Mouse (Mus musculus): ENCODE measurements around the gene N4bp2l2. TPM values are rescaled to one million over a fixed set of nuclear protein-coding genes. Genes with fewer than 3 reads are reported as not detected.

The N4bp2l2 gene
- polyA plus RNA-seq, 1 experiment from 2014 or later, result 38.0 TPM

DNA sequence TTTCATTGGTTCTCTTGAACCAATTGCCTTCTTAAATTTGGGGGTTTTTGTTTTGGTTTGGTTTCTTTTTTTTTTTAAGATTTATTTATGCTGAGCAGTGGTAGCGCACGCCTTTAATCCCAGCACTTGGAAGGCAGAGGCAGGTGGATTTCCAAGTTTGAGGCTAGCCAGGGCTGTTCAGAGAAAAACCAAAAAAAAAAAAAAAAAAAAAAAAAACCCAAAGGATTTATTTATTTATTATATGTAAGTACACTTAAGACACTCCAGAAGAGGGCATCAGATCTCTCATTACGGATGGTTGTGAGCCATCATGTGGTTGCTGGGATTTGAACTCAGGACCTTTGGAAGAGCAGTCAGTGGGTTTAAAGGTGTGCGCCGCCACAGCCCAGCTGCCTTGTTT, 105.1 kb downstream of the N4bp2l2 start:
- WGBS, result 94% methylated on average over 5 of the region's 5 CpGs
- no peaks in the 10 kb centered on the region for H3K27me3 ChIP-seq (replicated peaks)
- H3K27ac ChIP-seq (ENCODE audit: poor library complexity, severe bottlenecking), result no peak overlapping the region
- no peaks in the 10 kb centered on the region for H3K4me1 ChIP-seq (replicated peaks)
- no peak overlapping the region for H3K4me2 ChIP-seq
- no peak overlapping the region for H3K9ac ChIP-seq
- no peak overlapping the region for H3K4me3 ChIP-seq
- no peak for ATAC-seq (ENCODE audit: insufficient number of reproducible peaks, low FRiP score)
- H3K36me3 ChIP-seq, result peaks cover 71% of the 10 kb centered on the region
- H3K9me3 ChIP-seq (replicated peaks), result no peaks in the 10 kb centered on the region

DNA sequence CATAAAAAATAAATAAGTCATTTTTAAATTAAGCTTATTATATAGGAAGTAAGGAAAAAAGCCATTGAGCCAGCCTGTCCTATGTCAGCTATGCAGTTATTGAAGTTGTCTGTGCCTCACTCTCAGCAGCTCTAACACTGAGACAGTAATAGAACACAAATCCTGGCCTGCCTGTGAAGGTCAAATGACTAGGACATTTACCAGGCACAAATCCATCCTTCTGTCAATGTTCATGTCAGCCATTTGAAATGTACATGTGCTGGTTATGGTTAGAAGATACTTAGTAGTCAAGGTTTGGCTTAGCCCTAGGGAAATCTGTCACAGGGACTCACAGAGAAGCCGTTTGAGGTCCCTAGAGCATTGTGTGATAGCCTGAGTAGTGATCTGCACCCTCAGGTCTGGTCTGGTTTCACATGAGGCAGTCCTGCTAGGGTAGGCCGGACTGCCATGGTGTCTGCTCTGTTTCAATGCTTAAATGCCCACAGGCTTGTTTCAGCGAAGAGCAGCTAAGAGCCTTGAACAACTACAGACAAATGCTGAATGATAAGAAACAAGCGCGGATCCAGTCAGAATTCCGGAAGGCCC, 106.4 kb downstream of the N4bp2l2 start:
- Histone ChIP-seq H3K36me3 (peaks cover 71% of the 10 kb centered on the region), H3K27ac (ENCODE audit: poor library complexity, severe bottlenecking) (peak overlapping the region; percentile 71), H3K9ac (no peak overlapping the region), H3K27me3 (replicated peaks) (no peaks in the 10 kb centered on the region), H3K4me1 (replicated peaks) (no peaks in the 10 kb centered on the region), H3K4me3 (no peak overlapping the region), H3K4me2 (no peak overlapping the region), H3K9me3 (replicated peaks) (no peaks in the 10 kb centered on the region)
- WGBS, result 58% methylated on average over 6 of the region's 6 CpGs
- ATAC-seq (ENCODE audit: insufficient number of reproducible peaks, low FRiP score), result no peak

Other genes starting within 250 kb of the N4bp2l2 start
- gene Zar1l, start 148.0 kb downstream of the N4bp2l2 start, polyA plus RNA-seq (2016; fragmentation: Nextera tagmentation; extraction: Ambion mirVana), result not detected in 2 replicates
- gene Brca2, start 143.6 kb downstream of the N4bp2l2 start, polyA plus RNA-seq (2016; fragmentation: Nextera tagmentation; extraction: Ambion mirVana), result 15.9 and 21.8 TPM in 2 replicates
- 2.7 and 2.8 TPM in 2 replicates for gene N4bp2l1, start 69.0 kb downstream of the N4bp2l2 start, polyA plus RNA-seq (2016; fragmentation: Nextera tagmentation; extraction: Ambion mirVana)
- 25.6 and 27.1 TPM in 2 replicates for gene Pds5b, start 7.6 kb upstream of the N4bp2l2 start, polyA plus RNA-seq (2016; fragmentation: Nextera tagmentation; extraction: Ambion mirVana)

All from heart, embryonic 12.5 days (tissue).